Mouse (Mus musculus) forebrain, postnatal 0 days (tissue): ENCODE measurements at regions not wholly inside any gene's neighbourhood (a gene's known extent, or its start where the extent isn't known, plus 50 kb on each side); places are given as distances from the start of the nearest gene placed in this dataset.

Experiments used
- ATAC-seq: fragments of 200-750 bp; cut with Nextera tagmentation; 2 replicates; pipeline ENCODE4 v1.8.0; 2017; ENCODE audit warnings: mild to moderate bottlenecking, moderate library complexity
- DNase-seq: peaks from one replicate; pipeline ENCODE4 v3.0.0-alpha.2; 2015
- H3K27ac ChIP-seq: fragments of 300-500 bp; sonication (generic); 2 replicates; pipeline ENCODE4 v1.5.1; 2014; ENCODE audit warnings: low read depth, mild to moderate bottlenecking, antibody characterized with exemption, low read length, moderate library complexity, mixed read lengths
- H3K27me3 ChIP-seq: fragments of 300-500 bp; sonication (generic); 2 replicates; pipeline ENCODE4 v1.6.1; 2014; ENCODE audit warnings: mild to moderate bottlenecking, low read length, mixed read lengths; ENCODE audit not compliant: insufficient read depth
- H3K36me3 ChIP-seq: fragments of 300-500 bp; sonication (generic); 2 replicates; pipeline ENCODE4 v1.6.1; 2014; ENCODE audit warnings: mild to moderate bottlenecking, moderate library complexity; ENCODE audit not compliant: insufficient read depth
- H3K4me1 ChIP-seq: fragments of 300-500 bp; sonication (generic); 2 replicates; pipeline ENCODE4 v1.6.1; 2014; ENCODE audit warnings: antibody characterized with exemption; ENCODE audit not compliant: insufficient read depth
- H3K4me2 ChIP-seq: fragments of 300-500 bp; sonication (generic); 2 replicates; pipeline ENCODE4 v1.6.1; 2014; ENCODE audit warnings: low read depth, mild to moderate bottlenecking, moderate library complexity
- H3K4me3 ChIP-seq: fragments of 300-500 bp; sonication (generic); 2 replicates; pipeline ENCODE4 v1.5.1; 2014; ENCODE audit warnings: low read depth, low read length, mixed read lengths
- H3K9ac ChIP-seq: fragments of 300-500 bp; sonication (generic); 2 replicates; pipeline ENCODE4 v1.6.1; 2014; ENCODE audit warnings: mild to moderate bottlenecking
- H3K9me3 ChIP-seq: fragments of 300-500 bp; sonication (generic); 2 replicates; pipeline ENCODE4 v1.6.1; 2016; ENCODE audit warnings: low read length
- CTCF ChIP-seq: sonication (generic); IDR thresholded peaks from 2 replicates; pipeline ENCODE4 v1.5.1; 2016; ENCODE audit warnings: antibody characterized with exemption, control low read depth, low read depth
- whole genome bisulfite sequencing: fragments of 180-500 bp; shearing (Covaris S2); extraction: QIAGEN DNeasy Blood & Tissue Kit; methylation state at CpG from one replicate; pipeline ENCODE4 v1.1.7; 2014; 5-methylcytosine and 5-hydroxymethylcytosine counted together

- TF ChIP-seq CTCF, result no peak
These were observed 163.2 kb downstream of the Lmo4 start for GRCm38 (mm10) chr3:144041788-144042187.

GRCm38 (mm10) chr3:144039498-144039897 lies 165.5 kb downstream of the Lmo4 start:
- Histone ChIP-seq H3K4me3 (no peak overlapping the region), H3K9ac (no peak overlapping the region), H3K36me3 (no peaks in the 10 kb centered on the region), H3K4me1 (no peaks in the 10 kb centered on the region), H3K9me3 (no peaks in the 10 kb centered on the region), H3K27ac (no peak overlapping the region), H3K4me2 (no peak overlapping the region), H3K27me3 (no peaks in the 10 kb centered on the region)
- 94% methylated on average over 3 of the region's 3 CpGs for WGBS
- no peak for DNase-seq
- ATAC-seq, result no peak
- TF ChIP-seq CTCF, result no peak

More at GRCm38 (mm10) chr3:144041788-144042187, 163.2 kb downstream of the Lmo4 start:
- Histone ChIP-seq H3K4me1 (no peaks in the 10 kb centered on the region), H3K4me2 (no peak overlapping the region), H3K27me3 (no peaks in the 10 kb centered on the region), H3K27ac (no peak overlapping the region), H3K9me3 (no peaks in the 10 kb centered on the region), H3K36me3 (no peaks in the 10 kb centered on the region), H3K4me3 (no peak overlapping the region), H3K9ac (no peak overlapping the region)
- 82% methylated on average over 5 of the region's 5 CpGs for WGBS
- no peak for ATAC-seq
- DNase-seq, result no peak

- WGBS, result 100% methylated on average over 1 of the region's 1 CpGs
- H3K27ac ChIP-seq, result no peak overlapping the region
- no peak for TF ChIP-seq CTCF
- H3K36me3 ChIP-seq, result no peaks in the 10 kb centered on the region
- DNase-seq, result no peak
- H3K9ac ChIP-seq, result no peak overlapping the region
- no peak overlapping the region for H3K4me2 ChIP-seq
- no peak for ATAC-seq
- no peaks in the 10 kb centered on the region for H3K9me3 ChIP-seq
- no peaks in the 10 kb centered on the region for H3K4me1 ChIP-seq
- H3K4me3 ChIP-seq, result no peak overlapping the region
- H3K27me3 ChIP-seq, result no peaks in the 10 kb centered on the region
These were observed 175.4 kb downstream of the Lmo4 start for GRCm38 (mm10) chr3:144029611-144030010.

DNA sequence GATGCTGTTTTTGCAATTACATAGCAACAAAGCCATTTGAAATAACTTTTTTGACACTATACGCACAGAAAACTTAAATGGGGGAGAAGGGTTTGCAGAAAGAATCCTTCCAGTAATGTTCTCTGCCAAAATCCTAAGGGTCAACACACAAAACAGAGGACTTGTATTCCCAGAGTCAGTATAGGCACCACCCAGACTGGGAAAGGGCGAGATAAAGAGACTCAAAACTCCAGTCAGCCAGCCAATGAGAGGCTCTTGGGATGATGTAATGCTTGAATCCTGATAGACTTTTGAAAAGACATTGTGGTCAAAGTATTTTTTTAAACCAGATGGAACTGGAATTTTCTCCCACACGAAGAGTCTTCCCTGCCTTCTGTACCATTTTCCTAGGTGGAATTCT lies 175.9 kb downstream of the Lmo4 start:
- Histone ChIP-seq H3K4me3 (no peak overlapping the region), H3K4me1 (no peaks in the 10 kb centered on the region), H3K27ac (no peak overlapping the region), H3K27me3 (no peaks in the 10 kb centered on the region), H3K9me3 (no peaks in the 10 kb centered on the region), H3K9ac (no peak overlapping the region), H3K4me2 (no peak overlapping the region), H3K36me3 (no peaks in the 10 kb centered on the region)
- 68% methylated on average over 3 of the region's 3 CpGs for WGBS
- TF ChIP-seq CTCF, result no peak
- ATAC-seq (no peak), DNase-seq (no peak)

- Histone ChIP-seq H3K9me3 (no peaks in the 10 kb centered on the region), H3K9ac (no peak overlapping the region), H3K4me3 (no peak overlapping the region), H3K27me3 (no peaks in the 10 kb centered on the region), H3K4me2 (no peak overlapping the region), H3K36me3 (no peaks in the 10 kb centered on the region), H3K27ac (no peak overlapping the region), H3K4me1 (no peaks in the 10 kb centered on the region)
- TF ChIP-seq CTCF, result no peak
- 91% methylated on average over 6 of the region's 6 CpGs for WGBS
- DNase-seq (no peak), ATAC-seq (no peak)
These were observed 177.7 kb downstream of the Lmo4 start for GRCm38 (mm10) chr3:144027134-144027980.

DNA sequence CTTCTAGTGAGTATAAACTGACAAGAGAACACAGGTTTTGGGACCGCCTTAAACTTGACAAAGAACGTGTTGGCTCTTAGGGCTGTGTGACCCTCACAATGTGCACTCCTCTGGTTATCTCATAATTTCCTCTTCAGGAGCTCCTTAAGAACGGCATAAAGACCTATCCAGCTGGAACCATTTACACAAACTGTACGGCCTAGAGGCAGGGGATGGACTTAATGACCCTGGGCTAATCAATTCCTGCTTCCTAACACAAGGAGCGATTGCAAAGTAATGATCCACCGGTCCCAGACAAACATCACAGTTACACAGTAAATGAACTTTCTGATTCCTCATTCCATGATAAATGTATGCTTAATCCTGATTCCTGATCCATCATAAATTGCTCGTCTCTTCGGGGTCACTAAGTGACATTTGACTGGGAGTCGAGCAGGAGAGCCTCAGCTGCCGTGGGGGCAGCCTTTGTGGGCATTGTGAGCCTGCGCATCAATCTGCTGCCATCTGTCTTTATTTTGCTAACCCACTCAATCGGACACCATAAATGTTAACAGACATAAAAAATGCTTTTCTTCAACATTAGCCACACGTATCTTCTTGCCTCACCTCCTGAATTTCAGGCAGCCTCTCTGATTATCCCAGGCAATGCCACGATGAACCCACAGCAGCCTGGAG lies 179.4 kb downstream of the Lmo4 start:
- no peaks in the 10 kb centered on the region for H3K4me1 ChIP-seq
- DNase-seq (no peak), ATAC-seq (no peak)
- H3K9ac ChIP-seq, result no peak overlapping the region
- WGBS, result 74% methylated on average over 14 of the region's 14 CpGs
- no peak overlapping the region for H3K4me3 ChIP-seq
- no peaks in the 10 kb centered on the region for H3K27me3 ChIP-seq
- TF ChIP-seq CTCF, result no peak
- no peak overlapping the region for H3K27ac ChIP-seq
- H3K4me2 ChIP-seq, result no peak overlapping the region
- no peaks in the 10 kb centered on the region for H3K9me3 ChIP-seq
- H3K36me3 ChIP-seq, result no peaks in the 10 kb centered on the region

- TF ChIP-seq CTCF, result no peak
- WGBS, result 84% methylated on average over 5 of the region's 5 CpGs
- no peaks in the 10 kb centered on the region for H3K27me3 ChIP-seq
- H3K4me2 ChIP-seq, result no peak overlapping the region
- H3K27ac ChIP-seq, result no peak overlapping the region
- H3K4me1 ChIP-seq, result no peaks in the 10 kb centered on the region
- DNase-seq (no peak), ATAC-seq (no peak)
- no peaks in the 10 kb centered on the region for H3K9me3 ChIP-seq
- H3K4me3 ChIP-seq, result no peak overlapping the region
- H3K36me3 ChIP-seq, result no peaks in the 10 kb centered on the region
- H3K9ac ChIP-seq, result no peak overlapping the region
These were observed 180.8 kb downstream of the Lmo4 start for GRCm38 (mm10) chr3:144024216-144024615.
